Mouse (Mus musculus): ENCODE results near the gene Sf3a3. TPM values are rescaled to one million over a fixed set of nuclear protein-coding genes. Genes with fewer than 3 reads are reported as not detected.
A peak's percentile ranks its signal among the peaks of the same experiment; 100 is the strongest.

The Sf3a3 gene
- polyA plus RNA-seq, 1 experiment from 2014 or later, result 49.4 TPM

- Histone ChIP-seq H3K4me2 (ENCODE audit: low read depth, low read length) (no peak overlapping the region), H3K9me3 (replicated peaks; ENCODE audit: control insufficient read depth, low read length) (no peaks in the 10 kb centered on the region), H3K36me3 (ENCODE audit: control insufficient read depth, insufficient read depth) (peaks cover 14% of the 10 kb centered on the region), H3K4me1 (ENCODE audit: control insufficient read depth, low read depth, low read length) (no peaks in the 10 kb centered on the region), H3K27me3 (ENCODE audit: control insufficient read depth, insufficient read depth, low read depth, low read length) (peaks cover 23% of the 10 kb centered on the region), H3K4me3 (ENCODE audit: low read depth, low read length) (no peak overlapping the region), H3K9ac (ENCODE audit: low read depth, low read length) (no peak overlapping the region), H3K27ac (ENCODE audit: low read length) (no peak overlapping the region)
- ATAC-seq (ENCODE audit: low read depth), result no peak
- 76% methylated on average over 6 of the region's 6 CpGs for WGBS (ENCODE audit: insufficient replicate concordance)
Observed at GRCm38 (mm10) chr4:124675958-124676357, 38.6 kb upstream of the Sf3a3 start.

- H3K4me2 ChIP-seq (ENCODE audit: low read depth, low read length), result no peak overlapping the region
- no peaks in the 10 kb centered on the region for H3K4me1 ChIP-seq (ENCODE audit: control insufficient read depth, low read depth, low read length)
- no peak overlapping the region for H3K27ac ChIP-seq (ENCODE audit: low read length)
- no peaks in the 10 kb centered on the region for H3K27me3 ChIP-seq (ENCODE audit: control insufficient read depth, insufficient read depth, low read depth, low read length)
- no peak for ATAC-seq (ENCODE audit: low read depth)
- H3K4me3 ChIP-seq (ENCODE audit: low read depth, low read length), result no peak overlapping the region
- H3K9ac ChIP-seq (ENCODE audit: low read depth, low read length), result no peak overlapping the region
- H3K36me3 ChIP-seq (ENCODE audit: control insufficient read depth, insufficient read depth), result peaks cover 28% of the 10 kb centered on the region
- 55% methylated on average over 7 of the region's 7 CpGs for WGBS (ENCODE audit: insufficient replicate concordance)
- no peaks in the 10 kb centered on the region for H3K9me3 ChIP-seq (replicated peaks; ENCODE audit: control insufficient read depth, low read length)
Observed at GRCm38 (mm10) chr4:124682270-124682669, 32.3 kb upstream of the Sf3a3 start.

GRCm38 (mm10) chr4:124683474-124683873, 31.1 kb upstream of the Sf3a3 start:
- no peaks in the 10 kb centered on the region for H3K27me3 ChIP-seq (ENCODE audit: control insufficient read depth, insufficient read depth, low read depth, low read length)
- no peaks in the 10 kb centered on the region for H3K9me3 ChIP-seq (replicated peaks; ENCODE audit: control insufficient read depth, low read length)
- H3K4me3 ChIP-seq (ENCODE audit: low read depth, low read length), result no peak overlapping the region
- ATAC-seq (ENCODE audit: low read depth), result no peak
- WGBS (ENCODE audit: insufficient replicate concordance), result 82% methylated on average over 4 of the region's 4 CpGs
- H3K36me3 ChIP-seq (ENCODE audit: control insufficient read depth, insufficient read depth), result peaks cover 28% of the 10 kb centered on the region
- H3K4me1 ChIP-seq (ENCODE audit: control insufficient read depth, low read depth, low read length), result no peaks in the 10 kb centered on the region
- H3K4me2 ChIP-seq (ENCODE audit: low read depth, low read length), result no peak overlapping the region
- no peak overlapping the region for H3K27ac ChIP-seq (ENCODE audit: low read length)
- no peak overlapping the region for H3K9ac ChIP-seq (ENCODE audit: low read depth, low read length)

GRCm38 (mm10) chr4:124685004-124685403, 29.6 kb upstream of the Sf3a3 start:
- 66% methylated on average over 4 of the region's 4 CpGs for WGBS (ENCODE audit: insufficient replicate concordance)
- no peak overlapping the region for H3K27ac ChIP-seq (ENCODE audit: low read length)
- no peaks in the 10 kb centered on the region for H3K27me3 ChIP-seq (ENCODE audit: control insufficient read depth, insufficient read depth, low read depth, low read length)
- no peaks in the 10 kb centered on the region for H3K4me1 ChIP-seq (ENCODE audit: control insufficient read depth, low read depth, low read length)
- no peak for ATAC-seq (ENCODE audit: low read depth)
- peaks cover 21% of the 10 kb centered on the region for H3K36me3 ChIP-seq (ENCODE audit: control insufficient read depth, insufficient read depth)
- no peaks in the 10 kb centered on the region for H3K9me3 ChIP-seq (replicated peaks; ENCODE audit: control insufficient read depth, low read length)
- no peak overlapping the region for H3K9ac ChIP-seq (ENCODE audit: low read depth, low read length)
- H3K4me3 ChIP-seq (ENCODE audit: low read depth, low read length), result no peak overlapping the region
- no peak overlapping the region for H3K4me2 ChIP-seq (ENCODE audit: low read depth, low read length)

GRCm38 (mm10) chr4:124685453-124685852, 29.1 kb upstream of the Sf3a3 start:
- Histone ChIP-seq H3K27ac (ENCODE audit: low read length) (no peak overlapping the region), H3K4me2 (ENCODE audit: low read depth, low read length) (no peak overlapping the region), H3K4me3 (ENCODE audit: low read depth, low read length) (no peak overlapping the region), H3K9ac (ENCODE audit: low read depth, low read length) (no peak overlapping the region), H3K27me3 (ENCODE audit: control insufficient read depth, insufficient read depth, low read depth, low read length) (no peaks in the 10 kb centered on the region), H3K4me1 (ENCODE audit: control insufficient read depth, low read depth, low read length) (no peaks in the 10 kb centered on the region), H3K9me3 (replicated peaks; ENCODE audit: control insufficient read depth, low read length) (no peaks in the 10 kb centered on the region), H3K36me3 (ENCODE audit: control insufficient read depth, insufficient read depth) (peaks cover 18% of the 10 kb centered on the region)
- WGBS (ENCODE audit: insufficient replicate concordance), result 57% methylated on average over 8 of the region's 8 CpGs
- ATAC-seq (ENCODE audit: low read depth), result no peak

GRCm38 (mm10) chr4:124685897-124686402, 28.6 kb upstream of the Sf3a3 start:
- Histone ChIP-seq H3K4me3 (ENCODE audit: low read depth, low read length) (no peak overlapping the region), H3K4me2 (ENCODE audit: low read depth, low read length) (no peak overlapping the region), H3K4me1 (ENCODE audit: control insufficient read depth, low read depth, low read length) (no peaks in the 10 kb centered on the region; the same call in 1 of the 2 replicates), H3K36me3 (ENCODE audit: control insufficient read depth, insufficient read depth) (peaks cover 15% of the 10 kb centered on the region), H3K27me3 (ENCODE audit: control insufficient read depth, insufficient read depth, low read depth, low read length) (no peaks in the 10 kb centered on the region), H3K9me3 (replicated peaks; ENCODE audit: control insufficient read depth, low read length) (no peaks in the 10 kb centered on the region), H3K27ac (ENCODE audit: low read length) (no peak overlapping the region), H3K9ac (ENCODE audit: low read depth, low read length) (no peak overlapping the region)
- no peak for ATAC-seq (ENCODE audit: low read depth)
- 70% methylated on average over 8 of the region's 8 CpGs for WGBS (ENCODE audit: insufficient replicate concordance)

GRCm38 (mm10) chr4:124691455-124691854, 23.1 kb upstream of the Sf3a3 start:
- ATAC-seq (ENCODE audit: low read depth), result no peak
- H3K27ac ChIP-seq (ENCODE audit: low read length), result no peak overlapping the region

GRCm38 (mm10) chr4:124692416-124692861, 22.1 kb upstream of the Sf3a3 start:
- H3K9me3 ChIP-seq (replicated peaks; ENCODE audit: control insufficient read depth, low read length), result no peaks in the 10 kb centered on the region
- no peaks in the 10 kb centered on the region for H3K27me3 ChIP-seq (ENCODE audit: control insufficient read depth, insufficient read depth, low read depth, low read length)
- peak overlapping the region; percentile 70 for H3K4me2 ChIP-seq (ENCODE audit: low read depth, low read length)
- H3K4me3 ChIP-seq (ENCODE audit: low read depth, low read length), result peak overlapping the region; percentile 88
- WGBS (ENCODE audit: insufficient replicate concordance), result 42% methylated on average over 3 of the region's 3 CpGs
- no peak overlapping the region for H3K27ac ChIP-seq (ENCODE audit: low read length)
- H3K4me1 ChIP-seq (ENCODE audit: control insufficient read depth, low read depth, low read length), result peaks cover 27% of the 10 kb centered on the region
- peak overlapping the region; percentile 93 for H3K9ac ChIP-seq (ENCODE audit: low read depth, low read length)
- H3K36me3 ChIP-seq (ENCODE audit: control insufficient read depth, insufficient read depth), result no peaks in the 10 kb centered on the region
- no peak for ATAC-seq (ENCODE audit: low read depth)

More at GRCm38 (mm10) chr4:124691455-124691854, 23.1 kb upstream of the Sf3a3 start:
- Histone ChIP-seq H3K4me2 (ENCODE audit: low read depth, low read length) (no peak overlapping the region), H3K36me3 (ENCODE audit: control insufficient read depth, insufficient read depth) (no peaks in the 10 kb centered on the region), H3K9me3 (replicated peaks; ENCODE audit: control insufficient read depth, low read length) (no peaks in the 10 kb centered on the region), H3K4me1 (ENCODE audit: control insufficient read depth, low read depth, low read length) (peaks cover 27% of the 10 kb centered on the region), H3K27me3 (ENCODE audit: control insufficient read depth, insufficient read depth, low read depth, low read length) (no peaks in the 10 kb centered on the region), H3K9ac (ENCODE audit: low read depth, low read length) (no peak overlapping the region), H3K4me3 (ENCODE audit: low read depth, low read length) (no peak overlapping the region)
- 59% methylated on average over 8 of the region's 8 CpGs for WGBS (ENCODE audit: insufficient replicate concordance)

GRCm38 (mm10) chr4:124693135-124693894, 21.3 kb upstream of the Sf3a3 start, which contains the start of gene Utp11:
Utp11 (minus strand) TSS chr4:124693600.
- Histone ChIP-seq H3K4me3 (ENCODE audit: low read depth, low read length) (peak within 1 kb of the TSS; percentile 88), H3K27ac (ENCODE audit: low read length) (peak within 1 kb of the TSS; percentile 57), H3K4me1 (ENCODE audit: control insufficient read depth, low read depth, low read length) (peaks cover 27% of the 10 kb centered on the region), H3K36me3 (ENCODE audit: control insufficient read depth, insufficient read depth) (no peaks in the 10 kb centered on the region), H3K9ac (ENCODE audit: low read depth, low read length) (peak within 1 kb of the TSS; percentile 93), H3K4me2 (ENCODE audit: low read depth, low read length) (peak within 1 kb of the TSS; percentile 70), H3K9me3 (replicated peaks; ENCODE audit: control insufficient read depth, low read length) (no peaks in the 10 kb centered on the region), H3K27me3 (ENCODE audit: control insufficient read depth, insufficient read depth, low read depth, low read length) (no peaks in the 10 kb centered on the region)
- under 1% methylated on average over 43 of the region's 43 CpGs for WGBS (ENCODE audit: insufficient replicate concordance)
- ATAC-seq (ENCODE audit: low read depth), result peak; percentile 97
